In the genomic region with DNA sequence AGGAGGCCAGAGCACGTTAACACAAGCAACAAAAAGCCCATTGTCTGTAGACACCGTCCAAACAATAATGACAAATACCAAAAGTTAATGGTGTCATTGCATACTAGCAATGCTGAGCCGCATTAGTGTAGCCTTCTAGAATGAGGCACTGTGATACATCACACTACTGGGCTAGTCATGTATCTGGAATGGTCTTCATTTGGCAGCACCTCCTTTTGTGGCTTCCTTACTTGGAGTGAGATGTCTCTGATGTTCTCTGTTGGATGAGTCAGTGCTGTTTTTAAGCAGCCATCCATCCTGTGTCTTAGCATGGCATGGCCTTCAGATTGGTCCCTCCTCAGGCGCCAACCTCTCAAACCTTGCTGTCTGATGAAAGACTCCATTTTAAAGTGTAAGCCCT, we compare ENCODE assay signal across 21 mouse cellular contexts. TPM values are rescaled to one million over a fixed set of nuclear protein-coding genes. Genes with fewer than 3 reads are reported as not detected.
DNase-seq lines count a peak whose midpoint lies in the region; ATAC-seq and TF ChIP-seq lines count a peak whose summit lies in the region.
"Had no signal": no experiment of that assay in that cellular context is flagged by ENCODE, and none has a peak within 500 bp of the region (broad histone marks: within the 10 kb centered on the region; RNA-seq: fewer than 3 reads in every experiment).

No protein-coding gene starts in this region.

- ATAC-seq in heart, embryonic 11.5 days (replicated peaks; ENCODE audit: insufficient number of reproducible peaks, low FRiP score, low TSS enrichment), result no peak
- ATAC-seq in frontal cortex, adult (ENCODE audit: low TSS enrichment), result no peak
- ATAC-seq: activated CD4-positive, CD25-positive, alpha-beta regulatory T cell, adult 4 months; forebrain, embryonic 13.5 days; intestine, embryonic 15.5 days had no signal

- no peaks in the 10 kb centered on the region for H3K27me3 ChIP-seq in heart, embryonic 11.5 days (ENCODE audit: control insufficient read depth, insufficient read depth, low read length)
- H3K27me3 ChIP-seq: CH12.LX; embryonic facial prominence, embryonic 13.5 days; forebrain, embryonic 13.5 days; heart, embryonic 12.5 days; intestine, embryonic 15.5 days had no signal

- no peak overlapping the region for H3K4me2 ChIP-seq in heart, embryonic 11.5 days
- H3K4me2 ChIP-seq: embryonic facial prominence, embryonic 13.5 days; forebrain, embryonic 13.5 days; heart, embryonic 12.5 days; hindbrain, embryonic 14.5 days; intestine, embryonic 15.5 days had no signal

- 91% methylated on average over 4 of the region's 4 CpGs for WGBS in heart, embryonic 11.5 days (ENCODE audit: insufficient replicate concordance)

- DNase-seq in adrenal gland, adult (ENCODE audit: inconsistent age in 2 of 2, low spot score in 1 of 2), result peak; percentile 57 to 81
- no peak for DNase-seq in adrenal gland, postnatal 4 days (ENCODE audit: low spot score in 2 of 2)
- DNase-seq in heart, adult 11 months, result peak; percentile 61
- DNase-seq in Muller cell, postnatal 12 days (ENCODE audit: inconsistent ontology term), result peak; percentile 74
- no peak for DNase-seq in MN1 (ENCODE audit: low spot score)
- DNase-seq: cerebellum, adult 18-20 months; cerebellum, adult 9-11 months; cerebellum, postnatal 36 days; heart, adult 2 months; kidney, adult 18-20 months had no signal

- no peak overlapping the region for H3K27ac ChIP-seq in heart, embryonic 11.5 days (ENCODE audit: low read depth, low read length)
- H3K27ac ChIP-seq in embryonic fibroblast, embryonic 13.5 days (ENCODE audit: insufficient read depth, low read length), result peak overlapping the region; percentile 77
- H3K27ac ChIP-seq: embryonic facial prominence, embryonic 13.5 days; forebrain, embryonic 13.5 days; heart, adult 2 months; hindbrain, embryonic 10.5 days; hindbrain, embryonic 14.5 days; intestine, embryonic 15.5 days had no signal

- H3K36me3 ChIP-seq in heart, embryonic 11.5 days (ENCODE audit: control insufficient read depth, insufficient read depth, low read length), result peaks cover 4% of the 10 kb centered on the region; the same call in 1 of the 2 replicates

- H3K9me3 ChIP-seq in heart, embryonic 11.5 days (replicated peaks; ENCODE audit: control insufficient read depth, low read length), result no peaks in the 10 kb centered on the region
- H3K9me3 ChIP-seq: embryonic facial prominence, embryonic 13.5 days; forebrain, embryonic 13.5 days; heart, embryonic 12.5 days; hindbrain, embryonic 10.5 days; intestine, embryonic 15.5 days had no signal

- no peak overlapping the region for H3K9ac ChIP-seq in heart, embryonic 11.5 days (ENCODE audit: low read depth, low read length)
- H3K9ac ChIP-seq: embryonic facial prominence, embryonic 13.5 days; forebrain, embryonic 13.5 days; heart, embryonic 12.5 days; hindbrain, embryonic 14.5 days; intestine, embryonic 15.5 days had no signal

- no peak for TF ChIP-seq CTCF in embryonic fibroblast, embryonic 13.5 days (IDR thresholded peaks at IDR 0.05; ENCODE audit: borderline replicate concordance, insufficient read depth, low read length)

- TF ChIP-seq POLR2A in embryonic fibroblast, embryonic 13.5 days (IDR thresholded peaks at IDR 0.05; ENCODE audit: low read depth, low read length), result no peak

- no peak overlapping the region for H3K4me3 ChIP-seq in heart, embryonic 11.5 days (ENCODE audit: low read depth, low read length)
- H3K4me3 ChIP-seq in embryonic fibroblast, embryonic 13.5 days (ENCODE audit: insufficient read depth, low read length), result no peak overlapping the region
- H3K4me3 ChIP-seq: embryonic facial prominence, embryonic 13.5 days; forebrain, embryonic 13.5 days; heart, adult 2 months; heart, embryonic 12.5 days; hindbrain, embryonic 10.5 days; intestine, embryonic 15.5 days had no signal

- H3K4me1 ChIP-seq in heart, embryonic 11.5 days (ENCODE audit: control insufficient read depth, insufficient read depth, low read length), result no peaks in the 10 kb centered on the region
- 0 out of 2 replicates have a peak, but pooled peaks cover 5% of the 10 kb centered on the region for H3K4me1 ChIP-seq in embryonic fibroblast, embryonic 13.5 days (ENCODE audit: control insufficient read depth, insufficient read depth, low read length)
- H3K4me1 ChIP-seq: embryonic facial prominence, embryonic 13.5 days; forebrain, embryonic 13.5 days; heart, embryonic 12.5 days; hindbrain, embryonic 10.5 days; intestine, embryonic 15.5 days had no signal

RNA-seq across cellular contexts. Expression of gene Cdk8, which starts 42.1 kb away (rescaled TPM):
- total RNA-seq in adrenal gland, postnatal 4 days (2021), result 10 to 100 TPM; 73.2 to 76.9 TPM
- polyA plus RNA-seq in heart, embryonic 11.5 days (2014; fragmentation: Nextera tagmentation; extraction: Ambion mirVana), result 19.9 and 24.0 TPM in 2 replicates
- 53.0 and 54.3 TPM in 2 replicates for polyA plus RNA-seq in embryonic fibroblast, embryonic 13.5 days (2011; ENCODE audit: insufficient read length, low read depth, missing spikeins)

RNA-seq across cellular contexts. Expression of gene Rnf6, which starts 51.7 kb away (rescaled TPM):
- 10 to 100 TPM; 55.8 to 58.8 TPM for total RNA-seq in adrenal gland, postnatal 4 days (2021)
- polyA plus RNA-seq in heart, embryonic 11.5 days (2014; fragmentation: Nextera tagmentation; extraction: Ambion mirVana), result 29.8 and 40.7 TPM in 2 replicates
- polyA plus RNA-seq in embryonic fibroblast, embryonic 13.5 days (2011; ENCODE audit: insufficient read length, low read depth, missing spikeins), result 68.8 and 72.9 TPM in 2 replicates

Comparison
In these comparisons a context has a peak if more than half of its experiments do, and no peak if none do; other contexts are left out.
1. DNase-seq: peak in adrenal gland, adult (2 of 2), heart, adult 11 months (single experiment) and Muller cell, postnatal 12 days (single experiment); none in adrenal gland, postnatal 4 days (0 of 2) and MN1 (single experiment).